Mouse (Mus musculus): Measurements from ENCODE around the gene C730034F03Rik. TPM values are rescaled to one million over a fixed set of nuclear protein-coding genes. Genes with fewer than 3 reads are reported as not detected.

Gene C730034F03Rik
- total RNA-seq, 2 experiments from 2014 or later, result 2.5 to 3.0 TPM

DNA sequence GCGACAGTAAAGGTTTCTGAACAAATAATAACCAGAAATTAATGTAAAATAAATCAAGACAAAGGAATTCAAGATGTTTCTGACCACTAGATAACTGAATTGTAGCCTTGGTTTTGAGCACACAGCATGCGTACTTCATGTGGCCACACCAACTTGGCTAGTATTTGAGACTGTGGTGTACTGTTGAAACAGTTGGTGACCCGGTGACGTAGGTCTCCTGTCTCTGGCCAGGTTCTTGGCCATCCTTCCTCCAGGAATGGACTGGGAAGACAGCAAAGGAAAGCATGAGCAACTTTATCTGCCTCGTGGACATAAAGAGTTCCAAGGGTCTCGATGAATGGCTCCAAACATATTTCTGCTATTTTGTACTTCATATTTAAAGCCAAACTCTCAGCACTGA lies 2.4 kb downstream of the C730034F03Rik start:
- no peak for DNase-seq (ENCODE audit: low spot score in 2 of 2)

DNA sequence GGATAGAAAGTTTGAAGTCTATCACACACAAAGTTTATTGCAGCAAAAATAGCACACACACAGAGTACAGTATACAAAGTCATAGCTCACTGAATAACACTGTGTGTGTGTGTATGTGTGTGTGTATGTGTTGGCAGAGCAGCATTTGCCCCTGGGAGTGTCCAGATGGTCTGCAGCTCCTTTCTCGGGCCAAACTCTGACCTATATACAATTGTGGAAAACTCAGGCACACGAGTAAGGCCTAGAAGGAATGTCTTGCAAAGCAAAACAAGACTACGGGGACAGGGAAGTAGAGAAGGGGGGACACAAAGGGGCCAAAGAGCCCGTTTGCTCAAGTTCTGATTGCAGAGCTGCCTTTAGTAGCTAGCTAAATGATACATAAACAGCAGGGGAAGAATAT lies 3.6 kb downstream of the C730034F03Rik start:
- DNase-seq (ENCODE audit: low spot score in 2 of 2), result no peak

DNA sequence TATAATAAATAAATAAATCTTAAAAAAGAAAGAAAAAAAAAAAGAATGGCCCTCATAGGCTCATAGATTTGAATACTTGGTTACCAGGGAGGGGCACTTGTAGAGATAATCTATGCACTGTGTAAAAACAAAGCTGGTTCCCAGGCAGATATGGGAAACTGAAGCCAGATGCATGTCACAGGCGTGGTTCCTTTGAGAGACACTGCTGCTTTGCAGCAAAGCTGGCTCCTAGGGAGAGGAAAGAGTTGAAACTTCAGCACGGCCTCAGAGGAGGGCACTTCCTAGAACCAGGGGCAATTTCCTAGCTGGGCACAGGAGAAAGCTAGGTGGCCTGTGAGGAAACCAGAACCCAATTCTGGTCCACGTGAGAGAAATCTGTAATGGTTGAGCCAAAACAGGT lies 4.7 kb downstream of the C730034F03Rik start:
- DNase-seq (ENCODE audit: low spot score in 2 of 2), result no peak

DNA sequence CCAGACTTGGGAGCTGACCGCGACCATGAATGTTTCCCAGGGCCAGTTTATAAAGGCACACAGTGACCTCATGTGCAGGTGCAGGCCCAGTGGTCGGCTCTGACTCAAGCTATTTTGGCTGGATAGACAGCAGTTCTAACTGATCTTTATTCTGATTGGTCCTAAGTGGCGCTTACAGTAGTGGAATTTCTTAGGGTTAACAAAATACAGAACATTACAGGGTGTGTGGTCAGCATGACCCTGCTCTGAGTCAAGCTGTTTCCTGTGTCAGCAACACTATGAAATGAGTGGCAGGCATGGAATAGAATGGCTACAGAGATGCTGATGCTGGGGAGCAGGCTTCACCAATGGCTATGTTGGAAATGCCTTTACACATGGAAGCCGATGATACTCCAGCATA lies 6.5 kb downstream of the C730034F03Rik start:
- DNase-seq (ENCODE audit: low spot score in 2 of 2), result no peak

DNA sequence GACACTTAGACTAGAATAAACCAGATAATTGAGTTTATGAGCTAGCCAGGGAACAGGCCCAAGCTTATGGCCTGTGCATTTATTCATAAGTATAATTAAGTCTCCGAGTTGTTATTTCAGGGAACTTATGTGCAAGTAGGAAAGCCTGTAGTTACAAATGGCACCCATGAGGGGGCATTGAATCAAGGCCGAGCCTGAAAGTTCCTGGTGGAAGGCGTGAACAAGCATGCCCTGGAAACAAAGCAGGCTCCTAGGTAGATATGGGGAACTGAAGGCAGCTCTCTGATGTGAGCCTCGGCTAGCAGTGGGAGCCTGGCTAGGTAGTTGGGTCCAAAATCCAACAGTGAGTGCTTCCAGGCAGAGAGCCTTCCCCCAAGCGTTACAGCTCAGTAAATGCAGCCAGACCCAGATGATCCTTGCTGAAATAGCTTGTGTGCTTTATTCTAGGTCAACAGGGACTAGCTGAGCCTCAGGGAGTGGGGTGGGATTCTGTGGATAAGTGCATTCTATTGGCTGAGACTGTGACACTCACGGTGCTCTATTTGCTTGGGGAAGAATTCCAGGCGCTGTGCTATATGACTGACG lies 13.2 kb downstream of the C730034F03Rik start:
- DNase-seq (ENCODE audit: low spot score in 2 of 2), result no peak

DNA sequence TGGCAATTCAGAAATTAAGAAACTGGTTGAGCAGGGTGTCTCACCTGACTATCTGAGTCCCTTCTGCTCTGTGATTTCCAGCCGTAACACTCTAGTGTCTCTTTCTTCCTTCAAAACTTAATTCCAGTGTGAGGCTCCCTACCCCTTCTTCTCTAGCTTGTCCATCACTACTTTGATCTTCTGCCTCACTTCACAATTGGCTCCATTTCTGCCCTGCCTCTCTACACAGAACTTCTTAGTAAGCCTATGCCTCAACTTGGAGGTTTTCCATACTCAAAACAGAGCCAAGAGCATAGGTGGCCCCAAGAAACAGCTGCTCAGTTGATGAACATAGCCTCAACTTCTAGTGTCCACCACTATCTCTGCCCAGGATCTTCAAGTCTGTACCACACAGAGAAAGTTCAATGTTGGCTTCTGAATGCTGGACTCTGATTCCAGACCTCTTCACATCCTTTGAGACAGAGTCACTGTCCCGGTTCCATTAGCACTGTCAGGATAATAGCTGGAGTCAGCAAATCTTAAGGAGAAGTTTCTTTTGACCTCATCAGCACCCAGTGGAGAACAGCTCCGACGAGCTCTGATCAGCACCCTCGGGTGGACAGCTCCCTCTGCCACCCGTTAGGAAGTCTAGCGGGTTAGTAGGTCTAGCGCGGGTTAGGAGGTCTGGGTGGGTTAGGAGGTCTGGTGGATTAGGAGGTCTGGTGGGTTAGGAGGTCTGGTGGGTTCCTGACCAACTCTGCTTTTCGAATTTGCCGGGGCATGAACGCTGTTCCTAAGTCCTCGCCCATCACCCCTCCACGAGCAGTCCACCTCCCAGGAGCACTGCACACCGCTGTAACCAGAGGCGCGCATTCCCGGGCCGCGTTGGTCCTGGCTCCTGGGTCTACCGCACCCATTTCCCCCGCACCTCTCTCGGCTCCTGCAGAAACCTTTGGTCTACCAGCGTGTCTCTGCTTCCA lies 23.8 kb downstream of the C730034F03Rik start:
- DNase-seq (ENCODE audit: low spot score in 2 of 2), result peak in 1 of 2 experiments; percentile 41

DNA sequence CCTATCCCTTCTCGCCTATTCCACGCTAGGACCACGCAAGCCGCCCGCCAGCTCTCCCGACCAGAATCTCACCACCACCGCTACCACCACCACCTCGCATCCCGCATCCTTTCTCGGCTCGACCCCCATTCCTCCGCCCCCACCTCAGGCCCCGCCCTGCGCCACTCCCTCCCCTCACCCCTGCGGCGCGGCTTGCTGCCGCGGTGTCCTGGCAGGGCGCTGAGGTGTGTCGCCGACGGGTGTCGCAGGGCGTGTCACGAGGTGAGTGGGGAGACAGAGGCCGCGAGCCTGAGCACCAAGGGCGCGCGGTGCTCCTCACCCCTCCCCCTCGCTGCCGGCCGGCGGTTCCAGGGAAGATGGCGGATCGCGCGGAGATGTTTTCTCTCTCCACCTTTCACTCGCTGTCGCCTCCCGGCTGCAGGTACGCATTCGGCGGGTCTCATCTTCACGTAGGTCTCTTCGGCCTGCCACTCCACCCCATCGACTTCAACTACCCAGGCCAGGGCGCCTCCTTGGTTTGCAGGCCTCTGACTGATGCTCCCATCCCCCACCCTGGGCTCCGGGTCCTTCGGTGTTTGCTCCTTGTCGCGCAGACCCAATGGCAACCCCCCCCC lies 24.6 kb downstream of the C730034F03Rik start, which contains the start of gene Mapk8ip2:
Gene Mapk8ip2 (plus strand): TSS at position 49 of the 614 bp plus-strand sequence.
- no peak for DNase-seq (ENCODE audit: low spot score in 2 of 2)

DNA sequence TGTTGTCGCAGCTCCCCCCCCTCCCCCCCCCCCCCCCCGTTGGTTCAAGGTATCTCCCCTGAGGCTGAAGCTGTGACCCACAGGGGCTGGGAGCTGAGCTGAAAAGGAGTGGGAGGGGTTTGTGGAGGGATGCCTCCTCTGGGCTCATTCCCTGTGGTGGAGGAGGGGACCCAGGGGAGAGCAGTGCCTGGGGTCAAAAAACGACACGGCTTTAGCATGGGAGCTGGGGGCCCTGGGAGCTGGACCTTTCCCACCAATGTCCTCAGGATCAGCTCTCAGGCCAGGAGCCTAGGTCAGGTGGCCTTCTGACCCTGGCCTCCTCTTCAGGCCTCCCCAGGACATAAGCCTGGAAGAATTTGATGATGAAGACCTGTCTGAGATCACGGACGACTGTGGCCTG lies 25.5 kb downstream of the C730034F03Rik start:
- DNase-seq (ENCODE audit: low spot score in 2 of 2), result no peak

DNA sequence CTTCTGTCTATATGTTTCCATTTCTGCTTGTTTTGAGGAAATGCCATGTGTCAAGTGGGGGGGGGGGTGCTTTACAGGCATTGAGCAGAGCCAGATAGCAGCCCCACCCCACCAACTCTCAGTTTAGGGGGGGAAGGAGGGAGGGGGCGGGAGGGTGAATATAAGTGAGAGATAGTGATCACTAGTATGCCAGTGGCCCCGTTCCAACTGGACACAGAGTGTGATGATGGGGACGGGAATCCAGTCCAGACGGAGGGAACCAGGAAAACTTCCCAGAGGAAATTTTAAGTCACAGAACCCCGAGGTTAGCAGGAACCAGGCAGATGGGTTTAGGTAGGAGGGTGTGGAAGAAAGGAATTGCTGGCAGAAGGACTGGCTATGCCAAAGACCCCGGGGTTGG lies 26.3 kb downstream of the C730034F03Rik start:
- DNase-seq (ENCODE audit: low spot score in 2 of 2), result no peak

DNA sequence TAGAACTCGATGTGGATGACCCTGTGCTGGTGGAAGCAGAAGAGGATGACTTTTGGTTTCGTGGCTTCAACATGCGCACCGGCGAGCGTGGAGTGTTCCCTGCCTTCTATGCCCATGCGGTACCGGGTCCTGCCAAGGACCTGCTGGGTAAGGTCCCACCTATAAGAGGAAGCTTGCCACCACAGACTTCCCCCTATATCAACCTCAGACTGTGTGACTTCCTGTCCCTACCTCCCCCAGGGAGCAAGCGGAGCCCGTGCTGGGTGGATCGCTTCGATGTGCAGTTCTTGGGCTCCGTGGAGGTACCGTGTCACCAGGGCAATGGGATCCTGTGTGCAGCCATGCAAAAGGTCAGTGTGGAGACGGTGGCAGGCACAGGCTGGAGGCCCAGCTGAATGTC lies 29.6 kb downstream of the C730034F03Rik start:
- no peak for DNase-seq (ENCODE audit: low spot score in 2 of 2)

DNA sequence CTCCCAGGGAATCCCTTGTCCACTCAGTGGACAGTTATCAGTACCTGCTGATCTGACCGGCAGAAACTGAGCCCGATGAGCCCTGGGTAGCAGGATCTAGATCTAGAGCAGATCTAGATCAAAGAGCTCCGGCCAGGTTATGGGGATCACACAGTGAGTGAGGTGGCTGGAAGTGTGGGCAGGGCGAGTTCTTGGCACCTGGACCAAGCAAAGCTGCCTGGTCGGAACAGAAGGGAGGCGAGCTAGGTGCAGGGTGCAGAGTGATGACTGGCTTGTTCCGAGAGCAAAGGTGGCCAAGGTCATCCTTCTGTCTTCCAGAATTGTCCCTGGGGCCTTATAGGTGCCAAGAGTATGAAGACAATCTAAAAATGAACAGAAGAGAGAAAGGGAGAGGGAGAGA lies 30.4 kb downstream of the C730034F03Rik start:
- no peak for DNase-seq (ENCODE audit: low spot score in 2 of 2)

DNA sequence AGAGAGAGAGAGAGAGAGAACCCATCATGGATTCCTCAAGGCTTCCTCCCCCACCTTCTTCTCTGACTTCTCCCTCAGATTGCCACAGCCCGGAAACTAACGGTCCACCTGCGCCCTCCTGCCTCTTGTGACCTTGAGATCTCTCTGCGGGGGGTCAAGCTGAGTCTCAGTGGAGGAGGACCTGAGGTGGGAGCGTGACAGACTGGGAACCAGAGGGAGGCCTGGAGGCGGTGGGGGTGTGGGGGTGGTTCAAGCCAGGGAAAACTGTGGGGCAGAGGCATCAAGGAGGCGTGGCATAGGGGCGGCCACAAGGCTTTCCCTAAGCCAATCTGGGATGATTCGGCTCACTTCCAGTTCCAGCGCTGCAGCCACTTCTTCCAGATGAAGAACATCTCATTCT lies 30.9 kb downstream of the C730034F03Rik start:
- no peak for DNase-seq (ENCODE audit: low spot score in 2 of 2)

DNA sequence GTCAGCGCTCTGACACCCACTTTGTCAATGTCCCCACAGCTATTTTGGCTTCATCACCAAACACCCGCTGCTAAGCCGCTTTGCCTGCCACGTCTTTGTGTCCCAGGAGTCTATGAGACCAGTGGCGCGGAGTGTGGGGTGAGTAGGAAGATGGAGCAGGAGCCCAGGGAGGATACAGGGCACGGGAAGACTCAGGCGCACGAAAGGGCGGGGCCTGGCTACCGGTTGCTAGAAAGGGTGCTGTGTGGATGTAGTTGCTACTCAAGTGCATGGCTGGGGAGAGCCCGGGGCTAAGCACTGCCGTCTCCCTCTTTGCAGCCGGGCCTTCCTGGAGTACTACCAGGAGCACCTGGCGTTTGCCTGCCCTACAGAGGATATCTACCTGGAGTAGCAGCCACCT lies 31.9 kb downstream of the C730034F03Rik start:
- no peak for DNase-seq (ENCODE audit: low spot score in 2 of 2)

DNA sequence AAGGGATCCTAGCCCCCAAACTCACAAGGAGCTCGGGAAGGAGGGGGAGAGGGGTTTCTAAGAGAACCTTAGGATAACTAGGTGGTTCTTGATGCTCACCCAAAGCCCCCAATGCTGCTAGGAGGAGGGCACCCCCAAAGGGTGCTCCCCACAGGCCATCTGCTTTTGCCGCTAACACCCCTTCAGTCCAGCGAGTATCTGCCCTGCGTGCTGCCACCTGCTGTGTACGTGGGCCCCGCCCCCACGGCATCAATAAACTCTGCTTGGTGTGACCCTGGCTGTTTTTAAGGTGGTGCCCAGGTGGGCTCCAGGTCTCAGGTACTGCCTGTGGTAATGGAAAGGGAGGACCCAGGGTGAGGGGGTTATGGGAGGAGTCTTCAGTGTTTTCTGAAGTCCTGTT lies 32.8 kb downstream of the C730034F03Rik start:
- no peak for DNase-seq (ENCODE audit: low spot score in 2 of 2)

DNA sequence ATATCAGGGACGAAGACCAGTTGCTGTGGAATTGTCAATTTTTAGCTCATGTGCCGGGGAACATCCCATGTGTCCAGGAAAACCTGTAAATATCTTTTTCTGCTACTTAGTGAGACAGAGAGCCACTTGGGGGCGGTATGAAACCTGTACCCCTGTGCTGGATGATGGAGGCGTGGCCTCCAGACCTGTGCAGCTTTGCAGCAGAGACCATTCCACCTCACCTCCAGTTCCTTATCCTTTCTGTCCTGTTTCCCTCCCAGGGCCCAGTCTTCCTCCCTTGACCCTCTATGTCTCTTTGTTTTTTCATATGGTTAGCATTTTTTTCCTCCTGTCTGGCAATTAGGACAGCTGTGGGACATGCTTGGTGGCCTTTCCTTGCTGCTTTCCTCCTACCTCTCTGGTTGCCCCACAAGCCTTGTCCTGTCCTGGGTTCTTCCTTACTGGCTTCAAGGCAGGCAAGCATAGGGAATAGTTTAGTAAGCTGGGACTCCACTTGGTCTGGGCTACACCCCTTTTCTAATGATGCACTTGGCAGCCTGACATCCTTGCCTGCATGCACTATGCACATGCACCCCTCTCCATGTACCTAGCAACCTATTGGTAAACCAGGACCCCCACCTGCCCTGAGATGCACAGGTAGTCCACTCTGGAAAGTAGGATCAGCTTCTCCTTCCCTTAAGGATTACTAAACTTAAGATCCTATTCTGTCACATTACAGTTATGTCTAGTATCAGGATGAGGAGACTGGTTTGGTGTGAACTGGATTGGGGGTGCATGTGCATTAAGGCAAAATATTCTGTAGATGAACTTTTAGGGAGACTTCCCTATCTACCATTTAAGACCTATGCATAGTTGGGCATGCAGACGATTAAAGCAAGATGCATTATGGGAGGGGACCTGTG lies 34.2 kb downstream of the C730034F03Rik start:
- DNase-seq (ENCODE audit: low spot score in 2 of 2), result no peak

DNA sequence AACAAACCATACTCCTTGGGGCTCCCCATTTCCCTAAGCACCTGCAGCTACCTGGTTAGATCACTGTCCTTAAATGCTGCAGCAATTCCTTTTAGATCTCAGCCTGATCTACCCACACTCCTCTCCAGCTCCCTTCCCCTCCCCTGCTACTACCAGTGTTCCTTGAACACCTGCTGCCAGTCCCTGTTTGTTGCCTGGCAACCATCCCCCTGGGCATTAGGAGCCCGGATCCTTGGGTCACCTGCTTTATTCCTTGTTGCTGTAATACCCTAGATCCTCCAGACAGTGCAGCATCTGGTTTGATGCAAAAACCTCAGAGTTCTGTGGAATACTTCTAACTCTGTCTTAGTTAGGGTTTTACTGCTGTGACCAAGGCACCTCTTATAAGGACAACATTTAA lies 35.7 kb downstream of the C730034F03Rik start:
- DNase-seq (ENCODE audit: low spot score in 2 of 2), result no peak

DNA sequence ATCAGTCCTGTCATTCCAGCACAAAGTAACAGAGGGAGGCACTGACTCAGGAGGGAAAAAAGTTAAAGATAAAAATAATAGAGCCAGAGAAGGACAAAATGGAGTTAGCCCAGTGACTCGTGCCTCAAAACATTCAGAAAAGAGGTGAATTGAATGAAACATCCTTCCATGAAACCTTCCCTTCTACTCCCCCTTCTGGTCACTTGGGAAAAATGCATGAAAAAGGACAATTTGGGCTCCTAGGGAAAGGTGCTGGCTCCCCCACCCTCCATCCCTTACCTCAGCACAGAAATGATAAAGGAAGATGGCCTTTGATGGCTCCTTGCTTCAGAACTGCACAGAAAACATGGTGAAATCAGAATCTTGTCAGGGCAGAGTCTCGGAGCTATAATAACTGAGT lies 39.2 kb downstream of the C730034F03Rik start:
- DNase-seq (ENCODE audit: low spot score in 2 of 2), result no peak

DNA sequence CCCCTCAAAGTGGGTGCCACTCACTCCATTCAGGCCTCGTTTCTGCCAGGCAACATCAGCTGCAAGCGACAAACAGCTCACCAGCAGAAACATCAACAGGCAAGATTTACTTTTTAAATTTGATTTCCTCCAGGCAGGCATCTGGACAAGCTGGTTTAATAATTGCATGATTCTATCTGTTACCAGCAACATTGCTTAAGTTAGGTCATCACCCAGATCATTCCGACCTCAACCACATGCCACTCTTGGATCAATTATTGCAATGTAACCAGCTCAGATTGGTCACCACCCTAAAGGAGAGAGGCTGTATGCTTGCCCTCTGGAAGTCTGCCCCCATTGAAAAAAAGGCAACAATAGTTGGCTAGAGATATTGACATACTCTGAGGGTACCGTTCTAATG lies 42.1 kb downstream of the C730034F03Rik start:
- no peak for DNase-seq (ENCODE audit: low spot score in 2 of 2)

DNA sequence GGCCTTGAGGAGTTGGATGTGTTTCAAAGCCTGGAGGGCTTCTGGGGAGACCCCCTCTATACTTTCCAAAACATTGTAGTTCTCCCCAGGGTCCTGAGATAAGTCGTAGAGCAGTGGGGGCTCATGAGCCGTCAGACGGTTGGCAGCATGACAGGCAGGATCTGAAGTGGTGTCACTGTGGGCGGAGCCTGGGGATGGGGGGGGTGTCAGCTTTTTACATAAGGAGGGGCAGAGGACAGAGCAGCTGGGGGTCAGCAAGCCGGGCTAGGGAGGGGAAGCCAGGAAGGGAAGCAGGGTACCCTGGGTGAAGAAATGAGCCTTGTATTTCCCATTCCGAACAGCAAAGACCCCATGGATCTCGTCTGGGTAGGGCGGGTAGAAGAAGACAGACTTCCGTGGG lies 44.0 kb downstream of the C730034F03Rik start:
- DNase-seq (ENCODE audit: low spot score in 2 of 2), result no peak

DNA sequence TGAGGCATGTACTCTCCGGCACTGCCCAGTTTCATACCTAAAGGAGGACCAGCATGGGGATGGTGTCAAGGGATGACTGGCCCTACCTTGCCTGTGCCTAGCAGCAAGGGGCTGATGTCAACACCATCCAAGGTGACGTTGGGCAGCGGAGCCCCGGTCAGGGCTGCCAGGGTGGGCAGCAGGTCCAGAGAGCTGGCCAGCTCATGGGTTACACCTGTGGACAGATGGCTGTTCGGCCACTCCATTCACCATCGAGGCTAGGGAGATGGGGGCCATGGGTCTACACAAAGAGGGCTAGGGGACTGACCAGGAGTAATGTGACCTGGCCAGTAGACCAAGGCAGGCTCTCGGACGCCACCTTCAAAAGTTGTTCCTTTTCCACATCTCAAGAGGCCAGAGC lies 44.5 kb downstream of the C730034F03Rik start:
- no peak for DNase-seq (ENCODE audit: low spot score in 2 of 2)

All from adrenal gland, postnatal 4 days (tissue).